Mouse (Mus musculus): ENCODE data around the gene Smoc2. TPM values are rescaled to one million over a fixed set of nuclear protein-coding genes. Genes with fewer than 3 reads are reported as not detected.

Gene Smoc2
- polyA plus RNA-seq, 1 experiment from 2014 or later, result 8.2 TPM

DNA sequence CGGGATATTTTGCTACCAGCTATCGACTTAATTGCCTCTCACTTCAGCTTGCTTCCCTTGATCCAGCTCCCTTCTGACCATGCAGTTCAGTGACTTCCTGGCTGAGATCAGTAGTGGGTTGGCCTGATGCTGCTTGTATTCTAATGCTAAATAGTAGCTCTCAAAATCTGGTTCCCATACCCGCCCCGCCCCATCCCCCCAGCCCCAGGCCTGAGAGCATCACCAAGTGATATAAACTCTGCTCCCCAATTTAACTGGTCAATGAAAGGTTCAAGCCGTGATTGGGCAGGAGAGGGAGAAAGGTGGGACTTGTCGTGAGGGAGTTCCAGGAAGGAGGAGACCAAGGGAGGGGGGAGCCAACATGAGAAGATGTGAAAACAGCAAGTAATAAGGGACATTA, 20.4 kb upstream of the Smoc2 start:
- ATAC-seq (replicated peaks; ENCODE audit: low FRiP score) (no peak), DNase-seq (ENCODE audit: low spot score) (no peak)
- H3K27ac ChIP-seq (ENCODE audit: low read depth, low read length), result no peak overlapping the region
- 33% methylated on average over 6 of the region's 6 CpGs for WGBS
- no peak overlapping the region for H3K4me2 ChIP-seq (ENCODE audit: low read depth, low read length, severe bottlenecking)
- H3K27me3 ChIP-seq (ENCODE audit: control insufficient read depth, insufficient read depth, low read length), result no peaks in the 10 kb centered on the region
- no peaks in the 10 kb centered on the region for H3K4me1 ChIP-seq (replicated peaks; ENCODE audit: control insufficient read depth, insufficient read depth, low read length)
- no peak overlapping the region for H3K9ac ChIP-seq (ENCODE audit: low read length)
- no peak overlapping the region for H3K4me3 ChIP-seq (ENCODE audit: low read depth, low read length)
- H3K9me3 ChIP-seq (ENCODE audit: control insufficient read depth, low read length), result no peaks in the 10 kb centered on the region
- H3K36me3 ChIP-seq (ENCODE audit: control insufficient read depth, insufficient read depth, low read length), result no peaks in the 10 kb centered on the region

GRCm38 (mm10) chr17:14260966-14261365, 18.3 kb upstream of the Smoc2 start:
- Histone ChIP-seq H3K4me1 (replicated peaks; ENCODE audit: control insufficient read depth, insufficient read depth, low read length) (no peaks in the 10 kb centered on the region), H3K36me3 (ENCODE audit: control insufficient read depth, insufficient read depth, low read length) (no peaks in the 10 kb centered on the region), H3K27ac (ENCODE audit: low read depth, low read length) (no peak overlapping the region), H3K4me2 (ENCODE audit: low read depth, low read length, severe bottlenecking) (no peak overlapping the region), H3K9me3 (ENCODE audit: control insufficient read depth, low read length) (no peaks in the 10 kb centered on the region), H3K4me3 (ENCODE audit: low read depth, low read length) (no peak overlapping the region), H3K9ac (ENCODE audit: low read length) (no peak overlapping the region), H3K27me3 (ENCODE audit: control insufficient read depth, insufficient read depth, low read length) (no peaks in the 10 kb centered on the region)
- DNase-seq (ENCODE audit: low spot score) (no peak), ATAC-seq (replicated peaks; ENCODE audit: low FRiP score) (no peak)
- WGBS, result 86% methylated on average over 3 of the region's 3 CpGs

DNA sequence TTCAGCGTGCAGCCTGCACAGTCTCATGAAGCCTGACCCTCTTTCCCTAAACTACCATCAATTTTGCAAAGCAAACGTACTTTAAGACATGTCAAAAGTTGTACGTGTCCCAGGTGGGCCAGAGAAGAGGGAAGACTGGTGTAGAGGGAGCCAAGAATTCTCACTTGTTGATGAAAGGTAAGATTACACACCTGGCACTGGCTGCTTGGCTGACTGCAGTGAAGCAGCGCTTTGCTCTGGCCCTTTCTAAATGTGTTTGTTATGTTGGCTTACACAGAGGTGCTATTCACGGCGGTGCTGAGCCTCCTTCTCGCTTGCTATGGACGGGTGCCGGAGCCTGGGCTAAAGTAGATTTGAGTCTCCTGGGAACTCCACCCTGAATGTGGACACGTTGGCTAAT, 17.1 kb upstream of the Smoc2 start:
- H3K9me3 ChIP-seq (ENCODE audit: control insufficient read depth, low read length), result no peaks in the 10 kb centered on the region
- no peak overlapping the region for H3K9ac ChIP-seq (ENCODE audit: low read length)
- no peaks in the 10 kb centered on the region for H3K4me1 ChIP-seq (replicated peaks; ENCODE audit: control insufficient read depth, insufficient read depth, low read length)
- DNase-seq (ENCODE audit: low spot score) (no peak), ATAC-seq (replicated peaks; ENCODE audit: low FRiP score) (no peak)
- H3K4me2 ChIP-seq (ENCODE audit: low read depth, low read length, severe bottlenecking), result no peak overlapping the region
- no peak overlapping the region for H3K4me3 ChIP-seq (ENCODE audit: low read depth, low read length)
- H3K36me3 ChIP-seq (ENCODE audit: control insufficient read depth, insufficient read depth, low read length), result no peaks in the 10 kb centered on the region
- H3K27me3 ChIP-seq (ENCODE audit: control insufficient read depth, insufficient read depth, low read length), result no peaks in the 10 kb centered on the region
- H3K27ac ChIP-seq (ENCODE audit: low read depth, low read length), result no peak overlapping the region
- 90% methylated on average over 10 of the region's 10 CpGs for WGBS

DNA sequence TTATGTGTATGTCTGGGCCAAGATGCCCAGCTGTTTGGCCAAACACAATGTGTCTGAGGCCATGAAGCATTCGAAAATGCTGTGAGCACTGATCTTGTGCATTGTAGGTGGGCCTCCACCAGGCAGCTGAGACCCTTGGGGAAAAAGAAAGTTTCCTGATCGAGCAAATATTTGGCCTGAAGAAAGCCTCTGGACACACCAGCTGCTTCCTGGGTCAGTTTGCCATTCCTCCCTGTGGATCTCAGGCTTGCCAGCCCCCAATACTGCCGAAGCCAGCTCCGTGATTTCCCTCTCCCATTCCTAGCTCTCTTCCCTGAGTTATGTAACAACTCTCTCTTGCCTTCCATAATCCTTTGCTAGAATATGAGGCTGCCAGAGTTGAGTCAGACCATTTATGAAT, 11.3 kb upstream of the Smoc2 start:
- Histone ChIP-seq H3K4me3 (ENCODE audit: low read depth, low read length) (no peak overlapping the region), H3K4me2 (ENCODE audit: low read depth, low read length, severe bottlenecking) (no peak overlapping the region), H3K36me3 (ENCODE audit: control insufficient read depth, insufficient read depth, low read length) (no peaks in the 10 kb centered on the region), H3K9me3 (ENCODE audit: control insufficient read depth, low read length) (no peaks in the 10 kb centered on the region), H3K27ac (ENCODE audit: low read depth, low read length) (no peak overlapping the region), H3K27me3 (ENCODE audit: control insufficient read depth, insufficient read depth, low read length) (no peaks in the 10 kb centered on the region), H3K9ac (ENCODE audit: low read length) (no peak overlapping the region), H3K4me1 (replicated peaks; ENCODE audit: control insufficient read depth, insufficient read depth, low read length) (no peaks in the 10 kb centered on the region)
- DNase-seq (ENCODE audit: low spot score), result no peak
- WGBS, result 82% methylated on average over 4 of the region's 4 CpGs
- ATAC-seq (replicated peaks; ENCODE audit: low FRiP score), result no peak

DNA sequence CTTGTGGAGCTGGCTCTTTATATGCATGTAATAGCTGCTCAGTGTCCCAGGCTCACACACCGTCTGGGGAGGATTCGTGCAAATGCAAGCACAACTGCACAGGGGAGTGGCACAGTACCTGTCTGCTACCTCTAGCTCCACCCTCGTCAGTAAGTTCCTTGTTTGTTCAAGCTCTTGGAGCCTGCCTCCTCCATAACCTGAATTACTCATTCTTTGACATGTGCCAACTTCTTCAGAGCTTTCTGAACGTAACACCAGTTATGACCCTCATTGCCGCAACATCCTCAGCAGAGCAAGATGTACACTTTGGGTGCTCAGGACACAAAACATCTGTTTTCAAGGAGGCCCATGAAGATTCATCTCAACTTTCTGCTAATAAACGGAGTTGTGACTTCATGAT, 5.9 kb upstream of the Smoc2 start:
- DNase-seq (ENCODE audit: low spot score), result no peak
- Histone ChIP-seq H3K4me2 (ENCODE audit: low read depth, low read length, severe bottlenecking) (no peak overlapping the region), H3K36me3 (ENCODE audit: control insufficient read depth, insufficient read depth, low read length) (no peaks in the 10 kb centered on the region), H3K9me3 (ENCODE audit: control insufficient read depth, low read length) (no peaks in the 10 kb centered on the region), H3K27ac (ENCODE audit: low read depth, low read length) (no peak overlapping the region), H3K27me3 (ENCODE audit: control insufficient read depth, insufficient read depth, low read length) (peaks cover 6% of the 10 kb centered on the region; the same call in 1 of the 2 replicates), H3K4me3 (ENCODE audit: low read depth, low read length) (no peak overlapping the region), H3K4me1 (replicated peaks; ENCODE audit: control insufficient read depth, insufficient read depth, low read length) (no peaks in the 10 kb centered on the region), H3K9ac (ENCODE audit: low read length) (no peak overlapping the region)
- WGBS, result 92% methylated on average over 6 of the region's 6 CpGs
- ATAC-seq (replicated peaks; ENCODE audit: low FRiP score), result no peak

GRCm38 (mm10) chr17:14277310-14277709, 2.0 kb upstream of the Smoc2 start:
- H3K27me3 ChIP-seq (ENCODE audit: control insufficient read depth, insufficient read depth, low read length), result peaks cover 38% of the 10 kb centered on the region
- H3K36me3 ChIP-seq (ENCODE audit: control insufficient read depth, insufficient read depth, low read length), result no peaks in the 10 kb centered on the region
- H3K4me2 ChIP-seq (ENCODE audit: low read depth, low read length, severe bottlenecking), result no peak overlapping the region
- DNase-seq (ENCODE audit: low spot score) (no peak), ATAC-seq (replicated peaks; ENCODE audit: low FRiP score) (no peak)
- H3K9ac ChIP-seq (ENCODE audit: low read length), result no peak overlapping the region
- no peak overlapping the region for H3K27ac ChIP-seq (ENCODE audit: low read depth, low read length)
- WGBS, result 90% methylated on average over 7 of the region's 7 CpGs
- no peak overlapping the region for H3K4me3 ChIP-seq (ENCODE audit: low read depth, low read length)
- no peaks in the 10 kb centered on the region for H3K9me3 ChIP-seq (ENCODE audit: control insufficient read depth, low read length)
- H3K4me1 ChIP-seq (replicated peaks; ENCODE audit: control insufficient read depth, insufficient read depth, low read length), result peaks cover 12% of the 10 kb centered on the region; the same call in 1 of the 2 replicates

- Histone ChIP-seq H3K9me3 (ENCODE audit: control insufficient read depth, low read length) (no peaks in the 10 kb centered on the region), H3K27ac (ENCODE audit: low read depth, low read length) (no peak overlapping the region), H3K36me3 (ENCODE audit: control insufficient read depth, insufficient read depth, low read length) (no peaks in the 10 kb centered on the region), H3K4me1 (replicated peaks; ENCODE audit: control insufficient read depth, insufficient read depth, low read length) (peaks cover 12% of the 10 kb centered on the region; the same call in 1 of the 2 replicates), H3K9ac (ENCODE audit: low read length) (no peak overlapping the region), H3K4me3 (ENCODE audit: low read depth, low read length) (peak overlapping the region; percentile 34), H3K4me2 (ENCODE audit: low read depth, low read length, severe bottlenecking) (peak overlapping the region; percentile 72), H3K27me3 (ENCODE audit: control insufficient read depth, insufficient read depth, low read length) (peaks cover 38% of the 10 kb centered on the region)
- ATAC-seq (replicated peaks; ENCODE audit: low FRiP score), result no peak
- under 1% methylated on average over 10 of the region's 10 CpGs for WGBS
- no peak for DNase-seq (ENCODE audit: low spot score)
Observed at GRCm38 (mm10) chr17:14279966-14280300, 627 bp downstream of the Smoc2 start.

- Histone ChIP-seq H3K9me3 (ENCODE audit: control insufficient read depth, low read length) (no peaks in the 10 kb centered on the region), H3K4me1 (replicated peaks; ENCODE audit: control insufficient read depth, insufficient read depth, low read length) (peaks cover 12% of the 10 kb centered on the region; the same call in 1 of the 2 replicates), H3K27me3 (ENCODE audit: control insufficient read depth, insufficient read depth, low read length) (peaks cover 38% of the 10 kb centered on the region), H3K36me3 (ENCODE audit: control insufficient read depth, insufficient read depth, low read length) (no peaks in the 10 kb centered on the region), H3K9ac (ENCODE audit: low read length) (no peak overlapping the region), H3K27ac (ENCODE audit: low read depth, low read length) (no peak overlapping the region), H3K4me3 (ENCODE audit: low read depth, low read length) (peak overlapping the region; percentile 22), H3K4me2 (ENCODE audit: low read depth, low read length, severe bottlenecking) (peak overlapping the region; percentile 72)
- 0 out of 2 replicates have a peak, but pooled peaks have one; percentile 36 for ATAC-seq (replicated peaks; ENCODE audit: low FRiP score)
- no peak for DNase-seq (ENCODE audit: low spot score)
- under 1% methylated on average over 31 of the region's 31 CpGs for WGBS
Observed at GRCm38 (mm10) chr17:14280425-14280833, 1.1 kb downstream of the Smoc2 start.

GRCm38 (mm10) chr17:14288015-14288616, 8.8 kb downstream of the Smoc2 start:
- ATAC-seq (replicated peaks; ENCODE audit: low FRiP score), result 0 out of 2 replicates have a peak, but pooled peaks have one; percentile 39
- H3K27ac ChIP-seq (ENCODE audit: low read depth, low read length), result no peak overlapping the region
- no peaks in the 10 kb centered on the region for H3K9me3 ChIP-seq (ENCODE audit: control insufficient read depth, low read length)
- H3K9ac ChIP-seq (ENCODE audit: low read length), result no peak overlapping the region
- H3K36me3 ChIP-seq (ENCODE audit: control insufficient read depth, insufficient read depth, low read length), result no peaks in the 10 kb centered on the region
- 55% methylated on average over 7 of the region's 7 CpGs for WGBS
- no peaks in the 10 kb centered on the region for H3K4me1 ChIP-seq (replicated peaks; ENCODE audit: control insufficient read depth, insufficient read depth, low read length)
- DNase-seq (ENCODE audit: low spot score), result peak; percentile 87
- no peak overlapping the region for H3K4me3 ChIP-seq (ENCODE audit: low read depth, low read length)
- H3K4me2 ChIP-seq (ENCODE audit: low read depth, low read length, severe bottlenecking), result no peak overlapping the region
- H3K27me3 ChIP-seq (ENCODE audit: control insufficient read depth, insufficient read depth, low read length), result no peaks in the 10 kb centered on the region
